Mouse (Mus musculus): ENCODE results near the gene Olfr483.

Olfr483 gene

GRCm38 (mm10) chr7:108100549-108100948 is at the start of gene Olfr483:
Olfr483 (plus strand) TSS chr7:108100849.
- no peak for DNase-seq

DNA sequence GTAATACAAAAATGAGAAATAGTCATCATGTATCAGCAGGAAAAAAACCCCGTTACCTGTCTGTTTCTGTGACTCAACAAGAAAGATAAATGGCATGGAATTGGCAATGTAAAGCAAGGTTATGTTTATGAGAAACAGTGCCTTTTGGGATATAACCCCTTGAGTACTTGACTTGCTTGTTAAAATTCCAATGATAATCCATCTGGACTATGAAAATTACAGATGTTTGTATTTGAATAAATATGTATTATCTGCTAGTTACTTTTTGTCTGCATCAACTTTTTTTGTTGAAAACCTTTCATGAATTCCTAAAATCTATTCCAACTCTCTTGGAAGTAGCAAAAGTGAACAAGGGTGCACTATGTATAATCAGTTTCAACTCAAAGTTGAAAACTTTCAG is 33.4 kb upstream of the Olfr483 start, which contains the start of gene Olfr480:
Gene Olfr480, minus strand, starts transcription at position 101 of the 400 bp plus-strand sequence.
- no peak for DNase-seq

DNA sequence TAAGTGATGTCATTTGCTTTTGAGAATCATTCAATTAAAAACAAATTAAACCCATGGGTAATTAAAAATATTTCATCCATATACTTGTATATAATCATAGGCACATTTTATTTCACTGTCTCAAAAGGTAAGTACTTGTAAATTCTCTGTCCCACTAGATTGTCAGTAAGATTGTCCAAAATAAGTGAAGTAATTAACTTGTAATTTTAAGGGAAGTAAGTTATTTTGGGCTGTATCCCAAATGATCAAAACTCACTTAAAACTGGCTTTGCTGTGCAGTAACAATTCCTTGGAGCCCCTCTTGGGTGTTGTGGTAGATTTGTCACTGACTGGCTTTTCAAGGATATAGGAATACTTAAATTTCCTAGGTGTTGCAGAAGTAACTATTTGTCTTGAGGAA is 21.1 kb upstream of the Olfr483 start, which contains the start of gene Olfr481:
Gene Olfr481, plus strand, starts transcription at position 301 of the 400 bp plus-strand sequence.
- DNase-seq: no peak

GRCm38 (mm10) chr7:108097486-108097885 is 3.2 kb upstream of the Olfr483 start, which contains the start of gene Olfr482:
Olfr482 (minus strand) TSS chr7:108097586.
- DNase-seq: no peak

DNA sequence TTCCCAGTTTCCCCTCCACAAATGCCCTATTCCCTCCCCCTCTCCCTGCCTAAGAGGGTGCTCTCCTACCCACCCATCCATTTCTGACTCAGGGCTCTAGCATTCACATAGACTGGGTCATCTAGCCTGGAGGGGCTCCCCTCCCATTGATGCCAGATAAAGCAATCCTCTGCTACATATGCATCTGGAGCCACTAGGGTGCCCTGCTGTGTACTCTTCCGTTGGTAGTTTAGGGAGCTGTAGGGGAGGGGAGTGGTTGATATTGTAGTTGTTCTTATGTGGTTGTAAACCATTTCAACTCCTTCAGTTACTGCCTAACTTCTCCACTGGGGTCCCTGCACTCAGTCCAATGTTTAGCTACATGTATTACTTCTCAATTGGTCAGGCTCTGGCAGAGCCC is 20.0 kb downstream of the Olfr483 start:
- DNase-seq: no peak

DNA sequence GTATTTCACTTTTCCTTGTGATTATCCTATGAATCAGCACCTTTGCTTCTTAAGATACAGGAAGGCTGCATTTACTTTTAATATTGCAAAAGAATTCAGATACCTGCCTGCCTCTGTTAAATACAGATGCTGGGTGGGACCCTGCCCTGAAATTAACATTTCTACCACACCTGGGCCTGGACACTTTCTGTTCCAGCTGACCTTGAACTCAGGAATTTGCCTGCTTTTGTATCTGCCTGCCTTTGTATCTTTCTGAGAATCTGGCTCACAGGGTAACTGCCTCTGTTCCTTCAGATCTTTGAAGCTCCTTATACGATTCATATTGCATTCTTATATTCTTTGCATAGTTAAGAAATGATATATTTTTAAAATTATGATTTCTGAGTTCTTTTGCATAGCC is 20.8 kb downstream of the Olfr483 start:
- DNase-seq: no peak

GRCm38 (mm10) chr7:108127349-108127748 is 26.7 kb downstream of the Olfr483 start, which contains the start of gene Olfr484:
Olfr484 (minus strand) TSS chr7:108127449.
- no peak for DNase-seq
